Mouse (Mus musculus) embryonic facial prominence, embryonic 12.5 days (tissue): Measurements from ENCODE around the gene Olfr157. TPM values are rescaled to one million over a fixed set of nuclear protein-coding genes. Genes with fewer than 3 reads are reported as not detected.

Experiments
- ATAC-seq: fragments of 200-750 bp; cut with Nextera tagmentation; 2 replicates; pipeline ENCODE4 v1.8.0; 2017; ENCODE audit not compliant: insufficient number of reproducible peaks, insufficient read depth, low FRiP score, low TSS enrichment
- H3K27ac ChIP-seq: fragments of 300-500 bp; sonication (generic); 2 replicates; pipeline ENCODE4 v1.5.1; 2016; ENCODE audit warnings: mild to moderate bottlenecking
- H3K27me3 ChIP-seq: fragments of 300-500 bp; sonication (generic); 2 replicates; pipeline ENCODE4 v1.6.1; 2016; ENCODE audit warnings: mild to moderate bottlenecking, moderate library complexity
- H3K36me3 ChIP-seq: fragments of 300-500 bp; sonication (generic); 2 replicates; pipeline ENCODE4 v1.6.1; 2016; ENCODE audit warnings: mild to moderate bottlenecking
- H3K4me1 ChIP-seq: fragments of 300-500 bp; sonication (generic); 2 replicates; pipeline ENCODE4 v1.6.1; 2016
- H3K4me2 ChIP-seq: fragments of 300-500 bp; sonication (generic); replicated peaks from 2 replicates; pipeline ENCODE4 v1.6.1; 2016; ENCODE audit warnings: mild to moderate bottlenecking, moderate library complexity
- H3K4me3 ChIP-seq: fragments of 300-500 bp; sonication (generic); 2 replicates; pipeline ENCODE4 v1.5.1; 2016; ENCODE audit warnings: mild to moderate bottlenecking
- H3K9ac ChIP-seq: fragments of 300-500 bp; sonication (generic); 2 replicates; pipeline ENCODE4 v1.6.1; 2016; ENCODE audit warnings: mild to moderate bottlenecking, moderate library complexity
- H3K9me3 ChIP-seq: fragments of 300-500 bp; sonication (generic); 2 replicates; pipeline ENCODE4 v1.6.1; 2016; ENCODE audit warnings: mild to moderate bottlenecking, moderate library complexity
- WGBS: fragments of 180-500 bp; shearing (Covaris S2); methylation state at CpG from one replicate; pipeline ENCODE4 v1.1.7; 2016; 5-methylcytosine and 5-hydroxymethylcytosine counted together
- polyA plus RNA-seq: library from polyadenylated mRNA; unstranded; fragments of >200 nt; fragmentation: Nextera tagmentation; extraction: Ambion mirVana; gene quantifications from 2 replicates; pipeline ENCODE4 v1.2.1, GENCODE M21; 2016

Gene Olfr157
- polyA plus RNA-seq, 1 experiment from 2014 or later: 0.08 TPM

DNA sequence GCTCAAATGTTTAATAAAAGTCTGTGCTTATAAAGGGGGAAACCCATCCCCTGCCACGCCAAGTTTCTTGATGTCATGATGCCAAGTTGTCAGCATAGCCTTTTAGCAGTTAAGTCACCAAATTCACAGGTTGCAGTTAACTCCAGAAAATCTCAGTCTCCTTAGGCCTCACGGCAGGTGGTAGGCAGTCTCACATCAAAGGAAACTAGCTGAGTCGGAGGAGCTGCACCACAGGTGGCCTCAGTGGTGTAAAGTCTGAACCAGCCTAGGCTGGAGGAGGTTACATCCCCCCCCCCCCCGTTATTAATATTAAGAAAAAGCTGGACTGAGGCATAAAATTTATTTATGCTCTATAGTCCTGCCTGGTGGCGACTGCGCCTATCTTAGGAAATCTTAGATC, 44.7 kb downstream of the Olfr157 start:
- Histone ChIP-seq H3K27me3 (no peaks in the 10 kb centered on the region), H3K9me3 (no peaks in the 10 kb centered on the region), H3K27ac (no peak overlapping the region), H3K36me3 (no peaks in the 10 kb centered on the region), H3K4me3 (no peak overlapping the region), H3K4me1 (no peaks in the 10 kb centered on the region), H3K9ac (no peak overlapping the region), H3K4me2 (no peak overlapping the region)
- no peak for ATAC-seq
- WGBS: 80% methylated on average over 6 of the region's 6 CpGs

Other genes with a start within 250 kb of the Olfr157 start
- 25.1 and 29.7 TPM in 2 replicates for gene Npr2, start 208.3 kb downstream of the Olfr157 start, polyA plus RNA-seq
- 1.8 and 1.9 TPM in 2 replicates for gene Spag8, start 186.6 kb downstream of the Olfr157 start, polyA plus RNA-seq
- 79.3 and 85.8 TPM in 2 replicates for gene Hint2, start 183.7 kb downstream of the Olfr157 start, polyA plus RNA-seq
- gene Tmem8b, start 171.2 kb downstream of the Olfr157 start, polyA plus RNA-seq: 7.7 and 8.4 TPM in 2 replicates
- gene Fam221b, start 171.1 kb downstream of the Olfr157 start, polyA plus RNA-seq: 2.4 and 2.6 TPM in 2 replicates
- not detected in 2 replicates for gene Olfr70, start 139.4 kb downstream of the Olfr157 start, polyA plus RNA-seq
- gene Olfr71, start 129.9 kb downstream of the Olfr157 start, polyA plus RNA-seq: 0.06 TPM in 1 of 2 replicates, not detected in the other
- gene Hrct1, start 113.0 kb downstream of the Olfr157 start, polyA plus RNA-seq: 0.15 and 0.43 TPM in 2 replicates
- not detected in 2 replicates for gene Spaar, start 110.2 kb downstream of the Olfr157 start, polyA plus RNA-seq
- gene Olfr159, start 69.2 kb downstream of the Olfr157 start, polyA plus RNA-seq: not detected in 2 replicates
- gene Olfr156, start 16.3 kb downstream of the Olfr157 start, polyA plus RNA-seq: 0.09 and 0.31 TPM in 2 replicates
- 0.18 TPM in 1 of 2 replicates, not detected in the other for gene Olfr155, start 11.4 kb upstream of the Olfr157 start, polyA plus RNA-seq
- 30.4 and 33.9 TPM in 2 replicates for gene Reck, start 35.3 kb upstream of the Olfr157 start, polyA plus RNA-seq
- 113 and 118 TPM in 2 replicates for gene Glipr2, start 117.2 kb upstream of the Olfr157 start, polyA plus RNA-seq
- 0.11 TPM in 1 of 2 replicates, not detected in the other for gene Ccin, start 143.3 kb upstream of the Olfr157 start, polyA plus RNA-seq
- gene Clta, start 164.3 kb upstream of the Olfr157 start, polyA plus RNA-seq: 254 and 261 TPM in 2 replicates
- gene Gne, start 244.0 kb upstream of the Olfr157 start, polyA plus RNA-seq: 20.4 and 23.8 TPM in 2 replicates